24 mouse cellular contexts compared by ENCODE assay signal in genomic region chr6:122604260-122604659, GRCm38 (mm10). TPM values are rescaled to one million over a fixed set of nuclear protein-coding genes. Genes with fewer than 3 reads are reported as not detected.
DNase-seq lines count a peak whose midpoint lies in the region; ATAC-seq and TF ChIP-seq lines count a peak whose summit lies in the region.
"Had no signal": no experiment of that assay in that cellular context is flagged by ENCODE, and none has a peak within 500 bp of the region (broad histone marks: within the 10 kb centered on the region; RNA-seq: fewer than 3 reads in every experiment).

No protein-coding gene starts in this region.

- TF ChIP-seq EP300 in CH12.LX (IDR thresholded peaks at IDR 0.05; ENCODE audit: low read length): peak; percentile 54; the same call in 1 of the 2 replicates

- DNase-seq in liver, adult 2 months (ENCODE audit: extremely low read depth, low read depth, low spot score): no peak
- DNase-seq in liver, embryonic 11.5 days (ENCODE audit: low spot score): no peak
- peak; percentile 34 for DNase-seq in CH12.LX (ENCODE audit: extremely low read depth)
- DNase-seq in skeletal muscle tissue, adult 2 months (ENCODE audit: low read depth, low spot score): peak; percentile 14
- no peak for DNase-seq in midbrain, embryonic 11.5 days (ENCODE audit: low spot score, missing footprints)
- no peak for DNase-seq in left cerebral cortex, adult 18-20 months (ENCODE audit: low spot score in 2 of 2)
- DNase-seq: adrenal gland, postnatal 36 days; gastrocnemius, postnatal 36 days; kidney, postnatal 10 days; spleen, adult 18-20 months; thymus, postnatal 25 days had no signal

- H3K36me3 ChIP-seq in liver, adult 2 months (ENCODE audit: control insufficient read depth, insufficient read depth, low read length): peaks cover 6% of the 10 kb centered on the region
- no peaks in the 10 kb centered on the region for H3K36me3 ChIP-seq in liver, embryonic 11.5 days (ENCODE audit: control insufficient read depth, insufficient read depth, low read length)
- H3K36me3 ChIP-seq in CH12.LX (replicated peaks in 1 of 2; ENCODE audit: control insufficient read depth in 1 of 2, insufficient read depth in 1 of 2, low read length in 1 of 2): peaks cover 4% of the 10 kb centered on the region in 2 experiments
- no peaks in the 10 kb centered on the region for H3K36me3 ChIP-seq in midbrain, embryonic 11.5 days (ENCODE audit: control insufficient read depth, insufficient read depth, low read length)
- H3K36me3 ChIP-seq: heart, embryonic 12.5 days; hindbrain, embryonic 15.5 days; limb, embryonic 12.5 days; midbrain, embryonic 12.5 days had no signal

- no peak for ATAC-seq in liver, embryonic 11.5 days (replicated peaks; ENCODE audit: low FRiP score)
- peak; percentile 23 to 38; a peak in 3 of 4 replicates for ATAC-seq in hematopoietic stem cell, adult 5-6 weeks (replicated peaks in 1 of 2; ENCODE audit: insufficient read depth in 1 of 2, low FRiP score in 2 of 2, low TSS enrichment in 1 of 2, low read depth in 1 of 2, poor library complexity in 2 of 2, severe bottlenecking in 2 of 2)
- no peak for ATAC-seq in midbrain, embryonic 11.5 days (ENCODE audit: low FRiP score)
- ATAC-seq: intestine, embryonic 16.5 days had no signal

- H3K9ac ChIP-seq in liver, adult 2 months (ENCODE audit: low read depth, low read length): no peak overlapping the region
- H3K9ac ChIP-seq in liver, embryonic 11.5 days (ENCODE audit: low read depth, low read length): no peak overlapping the region
- H3K9ac ChIP-seq in CH12.LX (ENCODE audit: insufficient read depth, low read depth): no peak overlapping the region
- no peak overlapping the region for H3K9ac ChIP-seq in midbrain, embryonic 11.5 days (ENCODE audit: low read length)
- H3K9ac ChIP-seq: forebrain, embryonic 13.5 days; heart, embryonic 12.5 days; hindbrain, embryonic 15.5 days; limb, embryonic 12.5 days; midbrain, embryonic 12.5 days had no signal

- no peak for TF ChIP-seq RAD21 in CH12.LX (IDR thresholded peaks at IDR 0.05; ENCODE audit: low read depth, low read length)

- H3K9me3 ChIP-seq in liver, embryonic 11.5 days (ENCODE audit: control insufficient read depth, low read length): no peaks in the 10 kb centered on the region
- no peaks in the 10 kb centered on the region for H3K9me3 ChIP-seq in CH12.LX (replicated peaks; ENCODE audit: low read length)
- no peaks in the 10 kb centered on the region for H3K9me3 ChIP-seq in midbrain, embryonic 11.5 days (ENCODE audit: control insufficient read depth, low read length)
- H3K9me3 ChIP-seq: forebrain, embryonic 13.5 days; heart, embryonic 12.5 days; hindbrain, embryonic 15.5 days; limb, embryonic 12.5 days; midbrain, embryonic 12.5 days had no signal

- H3K27ac ChIP-seq in liver, adult 2 months (replicated peaks; ENCODE audit: insufficient read depth, low read depth, low read length): peak overlapping the region; percentile 34; the same call in 1 of the 2 replicates
- H3K27ac ChIP-seq in liver, embryonic 11.5 days (ENCODE audit: low read depth, low read length): no peak overlapping the region
- peak overlapping the region; percentile 16; the same call in 1 of the 2 replicates for H3K27ac ChIP-seq in CH12.LX (ENCODE audit: insufficient read depth, low read depth)
- H3K27ac ChIP-seq in midbrain, embryonic 11.5 days (ENCODE audit: low read depth, low read length): no peak overlapping the region
- H3K27ac ChIP-seq: forebrain, embryonic 13.5 days; hindbrain, embryonic 15.5 days; layer of hippocampus, adult 2 months; limb, embryonic 12.5 days; midbrain, embryonic 12.5 days; stomach, postnatal 0 days had no signal

- no peak for TF ChIP-seq CTCF in liver, adult 2 months (IDR thresholded peaks at IDR 0.05; ENCODE audit: low read depth, low read length)
- TF ChIP-seq CTCF in CH12.LX (conservative IDR thresholded peaks at IDR 0.05 in 1 of 2, IDR thresholded peaks at IDR 0.05 in 1 of 2; ENCODE audit: low read depth in 2 of 2, low read length in 2 of 2): no peak

- no peak overlapping the region for H3K4me2 ChIP-seq in liver, embryonic 11.5 days
- H3K4me2 ChIP-seq in CH12.LX (ENCODE audit: insufficient read depth, low read depth, poor library complexity, severe bottlenecking): no peak overlapping the region
- no peak overlapping the region for H3K4me2 ChIP-seq in midbrain, embryonic 11.5 days
- H3K4me2 ChIP-seq: forebrain, embryonic 13.5 days; heart, embryonic 12.5 days; hindbrain, embryonic 15.5 days; limb, embryonic 12.5 days; midbrain, embryonic 12.5 days had no signal

- peaks cover 10% of the 10 kb centered on the region for H3K4me1 ChIP-seq in liver, adult 2 months (ENCODE audit: control insufficient read depth, insufficient read depth, low read length)
- peaks cover 3% of the 10 kb centered on the region; the same call in 1 of the 2 replicates for H3K4me1 ChIP-seq in liver, embryonic 11.5 days (replicated peaks; ENCODE audit: control insufficient read depth, insufficient read depth, low read length)
- H3K4me1 ChIP-seq in CH12.LX (ENCODE audit: control insufficient read depth in 1 of 2, insufficient read depth in 2 of 2): peaks cover 2 to 11% of the 10 kb centered on the region in 2 experiments; a peak in 2 of 4 replicates
- 0 out of 2 replicates have a peak, but pooled peaks cover 2% of the 10 kb centered on the region for H3K4me1 ChIP-seq in midbrain, embryonic 11.5 days (ENCODE audit: control insufficient read depth, insufficient read depth, low read length)
- H3K4me1 ChIP-seq: heart, embryonic 12.5 days; limb, embryonic 12.5 days had no signal

- dilution Hi-C loops in CH12.LX (cut with MboI; ENCODE audit: extremely low pct_ligation_motif_present, extremely low pct_unique_long_range_greater_than_20kb, low sequenced_read_pairs): no loop called here

- H3K4me3 ChIP-seq in liver, adult 2 months (ENCODE audit: insufficient read depth, low read depth, low read length): no peak overlapping the region
- H3K4me3 ChIP-seq in liver, embryonic 11.5 days (ENCODE audit: low read depth, low read length): no peak overlapping the region
- H3K4me3 ChIP-seq in CH12.LX (replicated peaks in 1 of 3; ENCODE audit: low read depth in 2 of 3, low read length in 2 of 3, poor library complexity in 1 of 3): no peak overlapping the region
- no peak overlapping the region for H3K4me3 ChIP-seq in midbrain, embryonic 11.5 days (ENCODE audit: low read depth, low read length)
- H3K4me3 ChIP-seq: forebrain, embryonic 13.5 days; heart, embryonic 12.5 days; hindbrain, embryonic 15.5 days; layer of hippocampus, adult 2 months; limb, embryonic 12.5 days; midbrain, embryonic 12.5 days had no signal

- H3K79me2 ChIP-seq in liver, adult 2 months (ENCODE audit: control insufficient read depth, insufficient read depth, low read length): no peaks in the 10 kb centered on the region; the same call in 1 of the 2 replicates
- H3K79me2 ChIP-seq in CH12.LX (replicated peaks; ENCODE audit: control insufficient read depth, extremely low read depth, insufficient read depth, poor library complexity, severe bottlenecking): peaks cover 22% of the 10 kb centered on the region

- TF ChIP-seq POLR2A in liver, adult 2 months (IDR thresholded peaks at IDR 0.05; ENCODE audit: extremely low read depth, insufficient read depth, low read length): no peak
- no peak for TF ChIP-seq POLR2A in CH12.LX (IDR thresholded peaks at IDR 0.05; ENCODE audit: low read depth, low read length)

- in situ Hi-C loops in CH12.LX (cut with MboI; ENCODE audit: low pct_ligation_motif_present, low pct_unique_long_range_greater_than_20kb, low sequenced_read_pairs): no loop called here

- no peaks in the 10 kb centered on the region for H3K27me3 ChIP-seq in liver, adult 2 months (ENCODE audit: control insufficient read depth, insufficient read depth, low read length)
- H3K27me3 ChIP-seq in liver, embryonic 11.5 days (replicated peaks; ENCODE audit: control insufficient read depth, insufficient read depth, low read length): no peaks in the 10 kb centered on the region
- no peaks in the 10 kb centered on the region for H3K27me3 ChIP-seq in CH12.LX (replicated peaks)
- H3K27me3 ChIP-seq in midbrain, embryonic 11.5 days (ENCODE audit: control insufficient read depth, insufficient read depth, low read length): no peaks in the 10 kb centered on the region
- H3K27me3 ChIP-seq: forebrain, embryonic 13.5 days; heart, embryonic 12.5 days; hindbrain, embryonic 15.5 days; limb, embryonic 12.5 days; midbrain, embryonic 12.5 days had no signal

RNA-seq across cellular contexts. Expression of gene Apobec1, which starts 2.0 kb away (rescaled TPM):
- total RNA-seq in liver, adult 2 months (2014; rRNA removed): 17.3 and 21.9 TPM in 2 replicates
- 16.3 and 18.2 TPM in 2 replicates for polyA plus RNA-seq in liver, adult 2 months (2012; rRNA removed)
- polyA plus RNA-seq in liver, embryonic 11.5 days (2014; fragmentation: Nextera tagmentation; extraction: Ambion mirVana): 3.7 and 5.6 TPM in 2 replicates
- 32.2 and 39.6 TPM in 2 replicates for total RNA-seq in CH12.LX (2012; rRNA removed)
- total RNA-seq in CH12.LX (2014; rRNA removed): 42.6 and 46.2 TPM in 2 replicates
- 34.4 and 41.9 TPM in 2 replicates for polyA plus RNA-seq in CH12.LX (2012; ENCODE audit: insufficient read length, low read depth)
- 12.1 and 17.4 TPM in 2 replicates for total RNA-seq in hematopoietic stem cell, adult 5-6 weeks (2017)
- 2.0 and 2.5 TPM in 2 replicates for polyA plus RNA-seq in midbrain, embryonic 11.5 days (2014; fragmentation: Nextera tagmentation; extraction: Ambion mirVana)
- total RNA-seq in left cerebral cortex, adult 18-20 months (2021): 1 to 10 TPM; 1.2 to 1.7 TPM

RNA-seq across cellular contexts. Expression of gene Gdf3, which starts 5.6 kb away (rescaled TPM):
- not detected in 2 replicates for total RNA-seq in liver, adult 2 months (2014; rRNA removed)
- 0.05 TPM in 1 of 2 replicates, not detected in the other for polyA plus RNA-seq in liver, adult 2 months (2012; rRNA removed)
- polyA plus RNA-seq in liver, embryonic 11.5 days (2014; fragmentation: Nextera tagmentation; extraction: Ambion mirVana): 13.9 and 14.6 TPM in 2 replicates
- total RNA-seq in CH12.LX (2012; rRNA removed) (not detected in 2 replicates), CH12.LX (2014; rRNA removed) (not detected in 2 replicates)
- not detected in 2 replicates for polyA plus RNA-seq in CH12.LX (2012; ENCODE audit: insufficient read length, low read depth)
- 2.2 and 5.4 TPM in 2 replicates for total RNA-seq in hematopoietic stem cell, adult 5-6 weeks (2017)
- polyA plus RNA-seq in midbrain, embryonic 11.5 days (2014; fragmentation: Nextera tagmentation; extraction: Ambion mirVana): 0.05 TPM in 1 of 2 replicates, not detected in the other
- total RNA-seq in left cerebral cortex, adult 18-20 months (2021): not detected
- total RNA-seq: adrenal gland, postnatal 36 days; gastrocnemius, postnatal 36 days; heart, postnatal 25 days; layer of hippocampus, adult 2 months; left cerebral cortex, adult 8-10 months had no signal
- polyA plus RNA-seq: forebrain, embryonic 13.5 days; limb, embryonic 12.5 days; midbrain, embryonic 12.5 days; stomach, postnatal 0 days had no signal

RNA-seq across cellular contexts. Expression of gene Dppa3, which starts 21.9 kb away (rescaled TPM):
- not detected in 2 replicates for total RNA-seq in liver, adult 2 months (2014; rRNA removed)
- polyA plus RNA-seq in liver, adult 2 months (2012; rRNA removed): not detected in 2 replicates
- polyA plus RNA-seq in liver, embryonic 11.5 days (2014; fragmentation: Nextera tagmentation; extraction: Ambion mirVana): not detected in 2 replicates
- total RNA-seq in CH12.LX (2012; rRNA removed): not detected in 2 replicates
- not detected in 2 replicates for total RNA-seq in CH12.LX (2014; rRNA removed)
- not detected in 2 replicates for polyA plus RNA-seq in CH12.LX (2012; ENCODE audit: insufficient read length, low read depth)
- not detected in 2 replicates for total RNA-seq in hematopoietic stem cell, adult 5-6 weeks (2017)
- polyA plus RNA-seq in midbrain, embryonic 11.5 days (2014; fragmentation: Nextera tagmentation; extraction: Ambion mirVana): not detected in 2 replicates
- not detected for total RNA-seq in left cerebral cortex, adult 18-20 months (2021)
- total RNA-seq: adrenal gland, postnatal 36 days; gastrocnemius, postnatal 36 days; heart, postnatal 25 days; layer of hippocampus, adult 2 months; left cerebral cortex, adult 8-10 months; neutrophil, adult 5-6 weeks had no signal
- polyA plus RNA-seq: forebrain, embryonic 13.5 days; heart, embryonic 12.5 days; hindbrain, embryonic 15.5 days; intestine, embryonic 16.5 days; limb, embryonic 12.5 days; midbrain, embryonic 12.5 days; stomach, postnatal 0 days had no signal

RNA-seq across cellular contexts. Expression of gene Aicda, which starts 50.7 kb away (rescaled TPM):
- total RNA-seq in liver, adult 2 months (2014; rRNA removed): 0.07 TPM in 1 of 2 replicates, not detected in the other
- polyA plus RNA-seq in liver, adult 2 months (2012; rRNA removed): not detected in 2 replicates
- 0.18 TPM in 1 of 2 replicates, not detected in the other for polyA plus RNA-seq in liver, embryonic 11.5 days (2014; fragmentation: Nextera tagmentation; extraction: Ambion mirVana)
- total RNA-seq in CH12.LX (2012; rRNA removed) (5.4 and 6.4 TPM in 2 replicates), CH12.LX (2014; rRNA removed) (41.1 TPM in 2 replicates)
- 33.3 and 36.6 TPM in 2 replicates for polyA plus RNA-seq in CH12.LX (2012; ENCODE audit: insufficient read length, low read depth)
- not detected in 2 replicates for total RNA-seq in hematopoietic stem cell, adult 5-6 weeks (2017)
- polyA plus RNA-seq in midbrain, embryonic 11.5 days (2014; fragmentation: Nextera tagmentation; extraction: Ambion mirVana): not detected in 2 replicates
- total RNA-seq in left cerebral cortex, adult 18-20 months (2021): not detected
- total RNA-seq: adrenal gland, postnatal 36 days; gastrocnemius, postnatal 36 days; heart, postnatal 25 days; layer of hippocampus, adult 2 months; left cerebral cortex, adult 8-10 months had no signal
- polyA plus RNA-seq: heart, embryonic 12.5 days; intestine, embryonic 16.5 days; lung, embryonic 16.5 days; midbrain, embryonic 12.5 days; stomach, postnatal 0 days had no signal

Comparison
In these comparisons a context has a peak if more than half of its experiments do, and no peak if none do; other contexts are left out.
1. H3K27ac ChIP-seq: peak in liver, adult 2 months (single experiment) and CH12.LX (single experiment); none in liver, embryonic 11.5 days (single experiment) and midbrain, embryonic 11.5 days (single experiment).
2. DNase-seq: peak in CH12.LX (single experiment) and skeletal muscle tissue, adult 2 months (single experiment); none in liver, adult 2 months (single experiment), liver, embryonic 11.5 days (single experiment), midbrain, embryonic 11.5 days (single experiment) and left cerebral cortex, adult 18-20 months (0 of 2).
3. ATAC-seq: peak in hematopoietic stem cell, adult 5-6 weeks (2 of 2); none in liver, embryonic 11.5 days (single experiment) and midbrain, embryonic 11.5 days (single experiment).